Mouse (Mus musculus): Measurements from ENCODE around the gene Twnk.
A peak's percentile ranks its signal among the peaks of the same experiment; 100 is the strongest.

Twnk gene

GRCm38 (mm10) chr19:45046523-45047321 is 41.3 kb downstream of the Twnk start:
- Histone ChIP-seq H3K27me3 (ENCODE audit: insufficient read depth, low read length) (peaks cover 87% of the 10 kb centered on the region), H3K4me1 (replicated peaks; ENCODE audit: low read depth, low read length) (peaks cover 63% of the 10 kb centered on the region), H3K36me3 (ENCODE audit: insufficient read depth, low read length) (no peaks in the 10 kb centered on the region), H3K9me3 (ENCODE audit: low read length) (no peaks in the 10 kb centered on the region), H3K4me3 (replicated peaks; ENCODE audit: low read length) (peak overlapping the region; percentile 74)
- TF ChIP-seq POU5F1 (IDR thresholded peaks at IDR 0.05; ENCODE audit: borderline replicate concordance, low read length) (no peak), CTCF (conservative IDR thresholded peaks at IDR 0.05; ENCODE audit: low read length) (no peak), NANOG (IDR thresholded peaks at IDR 0.05; ENCODE audit: borderline replicate concordance, low read length) (no peak)

- Histone ChIP-seq H3K9me3 (ENCODE audit: low read length) (no peaks in the 10 kb centered on the region), H3K4me3 (replicated peaks; ENCODE audit: low read length) (peak within 1 kb of the TSS; percentile 74), H3K27me3 (ENCODE audit: insufficient read depth, low read length) (peaks cover 80% of the 10 kb centered on the region), H3K4me1 (replicated peaks; ENCODE audit: low read depth, low read length) (peaks cover 63% of the 10 kb centered on the region), H3K36me3 (ENCODE audit: insufficient read depth, low read length) (peaks cover 2% of the 10 kb centered on the region; the same call in 1 of the 2 replicates)
- TF ChIP-seq CTCF (conservative IDR thresholded peaks at IDR 0.05; ENCODE audit: low read length) (peak; percentile 70), POU5F1 (IDR thresholded peaks at IDR 0.05; ENCODE audit: borderline replicate concordance, low read length) (no peak), NANOG (IDR thresholded peaks at IDR 0.05; ENCODE audit: borderline replicate concordance, low read length) (no peak)
These were observed 42.0 kb downstream of the Twnk start, which contains the start of gene Sfxn3 for GRCm38 (mm10) chr19:45047417-45047934. TSS of gene Sfxn3 (plus strand) at chr19:45047503.

- peaks cover 64% of the 10 kb centered on the region for H3K4me1 ChIP-seq (replicated peaks; ENCODE audit: low read depth, low read length)
- TF ChIP-seq POU5F1 (IDR thresholded peaks at IDR 0.05; ENCODE audit: borderline replicate concordance, low read length) (no peak), NANOG (IDR thresholded peaks at IDR 0.05; ENCODE audit: borderline replicate concordance, low read length) (no peak), CTCF (conservative IDR thresholded peaks at IDR 0.05; ENCODE audit: low read length) (no peak)
- H3K27me3 ChIP-seq (ENCODE audit: insufficient read depth, low read length) = peaks cover 74% of the 10 kb centered on the region
- peak overlapping the region; percentile 74 for H3K4me3 ChIP-seq (replicated peaks; ENCODE audit: low read length)
- no peaks in the 10 kb centered on the region for H3K9me3 ChIP-seq (ENCODE audit: low read length)
- H3K36me3 ChIP-seq (ENCODE audit: insufficient read depth, low read length) = peaks cover 5% of the 10 kb centered on the region; the same call in 1 of the 2 replicates
These were observed 42.6 kb downstream of the Twnk start for GRCm38 (mm10) chr19:45047935-45048643.

GRCm38 (mm10) chr19:45048644-45049365 is 43.3 kb downstream of the Twnk start:
- Histone ChIP-seq H3K4me1 (replicated peaks; ENCODE audit: low read depth, low read length) (peaks cover 71% of the 10 kb centered on the region), H3K9me3 (ENCODE audit: low read length) (no peaks in the 10 kb centered on the region), H3K36me3 (ENCODE audit: insufficient read depth, low read length) (peaks cover 5% of the 10 kb centered on the region; the same call in 1 of the 2 replicates), H3K27me3 (ENCODE audit: insufficient read depth, low read length) (peaks cover 68% of the 10 kb centered on the region), H3K4me3 (replicated peaks; ENCODE audit: low read length) (peak overlapping the region; percentile 74; the same call in 1 of the 2 replicates)
- TF ChIP-seq CTCF (conservative IDR thresholded peaks at IDR 0.05; ENCODE audit: low read length) = no peak
- no peak for TF ChIP-seq POU5F1 (IDR thresholded peaks at IDR 0.05; ENCODE audit: borderline replicate concordance, low read length)
- no peak for TF ChIP-seq NANOG (IDR thresholded peaks at IDR 0.05; ENCODE audit: borderline replicate concordance, low read length)

- peaks cover 75% of the 10 kb centered on the region for H3K4me1 ChIP-seq (replicated peaks; ENCODE audit: low read depth, low read length)
- H3K27me3 ChIP-seq (ENCODE audit: insufficient read depth, low read length) = peaks cover 60% of the 10 kb centered on the region
- no peaks in the 10 kb centered on the region for H3K9me3 ChIP-seq (ENCODE audit: low read length)
- H3K4me3 ChIP-seq (replicated peaks; ENCODE audit: low read length) = no peak overlapping the region
- TF ChIP-seq NANOG (IDR thresholded peaks at IDR 0.05; ENCODE audit: borderline replicate concordance, low read length) = no peak
- no peak for TF ChIP-seq CTCF (conservative IDR thresholded peaks at IDR 0.05; ENCODE audit: low read length)
- TF ChIP-seq POU5F1 (IDR thresholded peaks at IDR 0.05; ENCODE audit: borderline replicate concordance, low read length) = no peak
- H3K36me3 ChIP-seq (ENCODE audit: insufficient read depth, low read length) = peaks cover 5% of the 10 kb centered on the region; the same call in 1 of the 2 replicates
These were observed 44.1 kb downstream of the Twnk start for GRCm38 (mm10) chr19:45049523-45049922.

GRCm38 (mm10) chr19:45053451-45053850 is 48.0 kb downstream of the Twnk start:
- Histone ChIP-seq H3K9me3 (ENCODE audit: low read length) (no peaks in the 10 kb centered on the region), H3K27me3 (ENCODE audit: insufficient read depth, low read length) (peaks cover 25% of the 10 kb centered on the region)
- TF ChIP-seq CTCF (conservative IDR thresholded peaks at IDR 0.05; ENCODE audit: low read length) = 0 out of 2 replicates have a peak, but pooled peaks have one; percentile 6
- TF ChIP-seq POU5F1 (IDR thresholded peaks at IDR 0.05; ENCODE audit: borderline replicate concordance, low read length) = no peak

GRCm38 (mm10) chr19:45054892-45055690 is 49.6 kb downstream of the Twnk start:
- Histone ChIP-seq H3K4me1 (replicated peaks; ENCODE audit: low read depth, low read length) (peaks cover 53% of the 10 kb centered on the region), H3K4me3 (replicated peaks; ENCODE audit: low read length) (no peak overlapping the region), H3K36me3 (ENCODE audit: insufficient read depth, low read length) (peaks cover 5% of the 10 kb centered on the region; the same call in 1 of the 2 replicates), H3K27me3 (ENCODE audit: insufficient read depth, low read length) (peaks cover 10% of the 10 kb centered on the region), H3K9me3 (ENCODE audit: low read length) (no peaks in the 10 kb centered on the region)
- no peak for TF ChIP-seq CTCF (conservative IDR thresholded peaks at IDR 0.05; ENCODE audit: low read length)
- no peak for TF ChIP-seq POU5F1 (IDR thresholded peaks at IDR 0.05; ENCODE audit: borderline replicate concordance, low read length)
- no peak for TF ChIP-seq NANOG (IDR thresholded peaks at IDR 0.05; ENCODE audit: borderline replicate concordance, low read length)

More at GRCm38 (mm10) chr19:45053451-45053850, 48.0 kb downstream of the Twnk start:
- Histone ChIP-seq H3K4me1 (replicated peaks; ENCODE audit: low read depth, low read length) (peaks cover 64% of the 10 kb centered on the region), H3K36me3 (ENCODE audit: insufficient read depth, low read length) (peaks cover 5% of the 10 kb centered on the region; the same call in 1 of the 2 replicates), H3K4me3 (replicated peaks; ENCODE audit: low read length) (0 out of 2 replicates have a peak overlapping the region, but pooled peaks have one; percentile 7)

All from E14TG2a.4 (cell line).